Mouse (Mus musculus): Measurements from ENCODE around the gene Mecom. TPM values are rescaled to one million over a fixed set of nuclear protein-coding genes. Genes with fewer than 3 reads are reported as not detected.

The Mecom gene
- polyA plus RNA-seq, 1 experiment from 2014 or later = 46.4 TPM

- no peaks in the 10 kb centered on the region for H3K27me3 ChIP-seq (replicated peaks)
- no peak overlapping the region for H3K4me2 ChIP-seq
- no peak overlapping the region for H3K4me3 ChIP-seq (replicated peaks)
- H3K9me3 ChIP-seq = no peaks in the 10 kb centered on the region
- H3K36me3 ChIP-seq = no peaks in the 10 kb centered on the region
- no peak overlapping the region for H3K9ac ChIP-seq
- H3K4me1 ChIP-seq = 0 out of 2 replicates have a peak, but pooled peaks cover 8% of the 10 kb centered on the region
- H3K27ac ChIP-seq = no peak overlapping the region
- 59% methylated on average over 1 of the region's 1 CpGs for WGBS
- no peak; the same call in 1 of the 2 replicates for ATAC-seq (ENCODE audit: insufficient read depth, low FRiP score, low read depth)
These were observed 533.5 kb downstream of the Mecom start for GRCm38 (mm10) chr3:30014279-30014678.

GRCm38 (mm10) chr3:30013416-30013815 is 534.4 kb downstream of the Mecom start:
- Histone ChIP-seq H3K27ac (peak overlapping the region; percentile 89), H3K4me1 (0 out of 2 replicates have a peak, but pooled peaks cover 8% of the 10 kb centered on the region), H3K36me3 (no peaks in the 10 kb centered on the region), H3K9me3 (no peaks in the 10 kb centered on the region), H3K9ac (peak overlapping the region; percentile 67; the same call in 1 of the 2 replicates), H3K27me3 (replicated peaks) (no peaks in the 10 kb centered on the region), H3K4me2 (peak overlapping the region; percentile 80), H3K4me3 (replicated peaks) (peak overlapping the region; percentile 60)
- WGBS = 39% methylated on average over 1 of the region's 1 CpGs
- ATAC-seq (ENCODE audit: insufficient read depth, low FRiP score, low read depth) = no peak

GRCm38 (mm10) chr3:30012666-30013365 is 535.0 kb downstream of the Mecom start:
- Histone ChIP-seq H3K4me1 (0 out of 2 replicates have a peak, but pooled peaks cover 8% of the 10 kb centered on the region), H3K9me3 (no peaks in the 10 kb centered on the region), H3K4me3 (replicated peaks) (peak overlapping the region; percentile 60), H3K4me2 (peak overlapping the region; percentile 80), H3K36me3 (no peaks in the 10 kb centered on the region), H3K27ac (peak overlapping the region; percentile 89), H3K27me3 (replicated peaks) (no peaks in the 10 kb centered on the region), H3K9ac (peak overlapping the region; percentile 67; the same call in 1 of the 2 replicates)
- WGBS = under 1% methylated on average over 29 of the region's 29 CpGs
- 0 out of 2 replicates have a peak, but pooled peaks have one; percentile 25 for ATAC-seq (ENCODE audit: insufficient read depth, low FRiP score, low read depth)

GRCm38 (mm10) chr3:30012150-30012549 is 535.7 kb downstream of the Mecom start:
- no peaks in the 10 kb centered on the region for H3K36me3 ChIP-seq
- no peaks in the 10 kb centered on the region for H3K9me3 ChIP-seq
- peak overlapping the region; percentile 89 for H3K27ac ChIP-seq
- 0% methylated on average over 27 of the region's 27 CpGs for WGBS
- peak overlapping the region; percentile 67; the same call in 1 of the 2 replicates for H3K9ac ChIP-seq
- H3K4me3 ChIP-seq (replicated peaks) = peak overlapping the region; percentile 60
- H3K27me3 ChIP-seq (replicated peaks) = no peaks in the 10 kb centered on the region
- 0 out of 2 replicates have a peak, but pooled peaks cover 8% of the 10 kb centered on the region for H3K4me1 ChIP-seq
- peak overlapping the region; percentile 80 for H3K4me2 ChIP-seq
- ATAC-seq (ENCODE audit: insufficient read depth, low FRiP score, low read depth) = no peak

- Histone ChIP-seq H3K27ac (peak overlapping the region; percentile 89; the same call in 1 of the 2 replicates), H3K9ac (no peak overlapping the region; the same call in 1 of the 2 replicates), H3K27me3 (replicated peaks) (no peaks in the 10 kb centered on the region)
These were observed 536.1 kb downstream of the Mecom start for GRCm38 (mm10) chr3:30011712-30012111.

GRCm38 (mm10) chr3:30010889-30011288 is 536.9 kb downstream of the Mecom start:
- 35% methylated on average over 6 of the region's 6 CpGs for WGBS
- peak overlapping the region; percentile 1; the same call in 1 of the 2 replicates for H3K27ac ChIP-seq
- H3K4me2 ChIP-seq = peak overlapping the region; percentile 80
- H3K4me3 ChIP-seq (replicated peaks) = peak overlapping the region; percentile 60
- no peak for ATAC-seq (ENCODE audit: insufficient read depth, low FRiP score, low read depth)
- H3K36me3 ChIP-seq = no peaks in the 10 kb centered on the region
- 0 out of 2 replicates have a peak, but pooled peaks cover 6% of the 10 kb centered on the region for H3K4me1 ChIP-seq
- H3K9ac ChIP-seq = no peak overlapping the region
- no peaks in the 10 kb centered on the region for H3K27me3 ChIP-seq (replicated peaks)
- no peaks in the 10 kb centered on the region for H3K9me3 ChIP-seq

More at GRCm38 (mm10) chr3:30011712-30012111, 536.1 kb downstream of the Mecom start:
- no peak for ATAC-seq (ENCODE audit: insufficient read depth, low FRiP score, low read depth)
- Histone ChIP-seq H3K4me3 (replicated peaks) (peak overlapping the region; percentile 60), H3K4me2 (peak overlapping the region; percentile 80), H3K36me3 (no peaks in the 10 kb centered on the region), H3K4me1 (0 out of 2 replicates have a peak, but pooled peaks cover 8% of the 10 kb centered on the region), H3K9me3 (no peaks in the 10 kb centered on the region)
- 14% methylated on average over 6 of the region's 6 CpGs for WGBS

GRCm38 (mm10) chr3:30009596-30009995 is 538.2 kb downstream of the Mecom start:
- Histone ChIP-seq H3K36me3 (no peaks in the 10 kb centered on the region), H3K4me2 (peak overlapping the region; percentile 27; the same call in 1 of the 2 replicates), H3K4me1 (no peaks in the 10 kb centered on the region), H3K4me3 (replicated peaks) (peak overlapping the region; percentile 22; the same call in 1 of the 2 replicates), H3K9me3 (no peaks in the 10 kb centered on the region), H3K27ac (no peak overlapping the region), H3K9ac (no peak overlapping the region), H3K27me3 (replicated peaks) (no peaks in the 10 kb centered on the region)
- WGBS = 56% methylated on average over 5 of the region's 5 CpGs
- no peak for ATAC-seq (ENCODE audit: insufficient read depth, low FRiP score, low read depth)

GRCm38 (mm10) chr3:30004888-30005405 is 542.9 kb downstream of the Mecom start:
- peak overlapping the region; percentile 20; the same call in 1 of the 2 replicates for H3K4me2 ChIP-seq
- H3K27ac ChIP-seq = no peak overlapping the region
- WGBS = 47% methylated on average over 8 of the region's 8 CpGs
- ATAC-seq (ENCODE audit: insufficient read depth, low FRiP score, low read depth) = no peak
- H3K9ac ChIP-seq = no peak overlapping the region
- no peaks in the 10 kb centered on the region for H3K9me3 ChIP-seq
- 0 out of 2 replicates have a peak, but pooled peaks cover 2% of the 10 kb centered on the region for H3K4me1 ChIP-seq
- H3K36me3 ChIP-seq = no peaks in the 10 kb centered on the region
- H3K27me3 ChIP-seq (replicated peaks) = no peaks in the 10 kb centered on the region
- H3K4me3 ChIP-seq (replicated peaks) = no peak overlapping the region

GRCm38 (mm10) chr3:30000260-30000659 is 547.5 kb downstream of the Mecom start:
- Histone ChIP-seq H3K9ac (no peak overlapping the region), H3K36me3 (peaks cover 4% of the 10 kb centered on the region; the same call in 1 of the 2 replicates), H3K27ac (no peak overlapping the region), H3K27me3 (replicated peaks) (no peaks in the 10 kb centered on the region), H3K9me3 (no peaks in the 10 kb centered on the region), H3K4me2 (no peak overlapping the region), H3K4me3 (replicated peaks) (no peak overlapping the region), H3K4me1 (0 out of 2 replicates have a peak, but pooled peaks cover 2% of the 10 kb centered on the region)
- no peak for ATAC-seq (ENCODE audit: insufficient read depth, low FRiP score, low read depth)
- 77% methylated on average over 7 of the region's 7 CpGs for WGBS

GRCm38 (mm10) chr3:29999035-29999434 is 548.8 kb downstream of the Mecom start:
- Histone ChIP-seq H3K9ac (no peak overlapping the region), H3K36me3 (peaks cover 4% of the 10 kb centered on the region; the same call in 1 of the 2 replicates), H3K4me2 (no peak overlapping the region), H3K27me3 (replicated peaks) (no peaks in the 10 kb centered on the region), H3K4me3 (replicated peaks) (no peak overlapping the region), H3K4me1 (0 out of 2 replicates have a peak, but pooled peaks cover 2% of the 10 kb centered on the region), H3K27ac (no peak overlapping the region), H3K9me3 (no peaks in the 10 kb centered on the region)
- no peak for ATAC-seq (ENCODE audit: insufficient read depth, low FRiP score, low read depth)
- 55% methylated on average over 1 of the region's 1 CpGs for WGBS

GRCm38 (mm10) chr3:29997068-29997467 is 550.7 kb downstream of the Mecom start:
- WGBS = 83% methylated on average over 7 of the region's 7 CpGs
- ATAC-seq (ENCODE audit: insufficient read depth, low FRiP score, low read depth) = no peak

GRCm38 (mm10) chr3:29993346-29993745 is 554.5 kb downstream of the Mecom start:
- no peak for ATAC-seq (ENCODE audit: insufficient read depth, low FRiP score, low read depth)
- H3K4me3 ChIP-seq (replicated peaks) = no peak overlapping the region
- H3K4me2 ChIP-seq = no peak overlapping the region
- H3K27me3 ChIP-seq (replicated peaks) = no peaks in the 10 kb centered on the region
- H3K4me1 ChIP-seq = no peaks in the 10 kb centered on the region
- no peaks in the 10 kb centered on the region for H3K9me3 ChIP-seq
- H3K27ac ChIP-seq = no peak overlapping the region
- peaks cover 4% of the 10 kb centered on the region; the same call in 1 of the 2 replicates for H3K36me3 ChIP-seq
- WGBS = 53% methylated on average over 10 of the region's 10 CpGs
- H3K9ac ChIP-seq = no peak overlapping the region

More at GRCm38 (mm10) chr3:29997068-29997467, 550.7 kb downstream of the Mecom start:
- H3K36me3 ChIP-seq = peaks cover 4% of the 10 kb centered on the region; the same call in 1 of the 2 replicates
- H3K4me2 ChIP-seq = no peak overlapping the region
- 0 out of 2 replicates have a peak, but pooled peaks cover 2% of the 10 kb centered on the region for H3K4me1 ChIP-seq
- H3K9me3 ChIP-seq = no peaks in the 10 kb centered on the region
- no peak overlapping the region for H3K9ac ChIP-seq
- no peak overlapping the region for H3K27ac ChIP-seq
- H3K4me3 ChIP-seq (replicated peaks) = no peak overlapping the region
- H3K27me3 ChIP-seq (replicated peaks) = no peaks in the 10 kb centered on the region

Measured in stomach, embryonic 15.5 days (tissue).